Mouse (Mus musculus): ENCODE results near the gene Olfr311.

DNA sequence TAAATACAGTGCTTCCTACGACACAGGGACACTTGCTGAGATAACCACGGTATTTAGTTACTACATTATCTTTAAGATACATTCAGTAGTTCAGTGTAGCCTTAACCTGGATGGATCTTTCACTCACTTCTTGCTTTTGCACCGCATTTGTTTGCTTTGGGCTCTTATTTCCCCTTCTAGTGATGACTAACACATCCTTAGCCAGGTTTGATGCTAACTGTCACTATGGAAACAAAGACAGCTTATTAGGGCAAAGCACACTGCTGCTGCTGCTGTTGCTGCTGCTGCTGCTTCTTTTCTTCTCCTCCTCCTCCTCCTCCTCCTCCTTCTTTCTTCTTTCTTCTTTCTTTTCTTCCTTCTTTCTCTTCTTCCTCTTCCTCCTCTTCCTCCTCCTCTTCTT, 49.5 kb upstream of the Olfr311 start:
- TF ChIP-seq CTCF (IDR thresholded peaks at IDR 0.05; ENCODE audit: control insufficient read depth, insufficient read depth, insufficient read length): no peak
- TF ChIP-seq MAX (IDR thresholded peaks at IDR 0.05): no peak

Data from C2C12 (cell line).